In genomic region chr5:124969790-124970189, GRCm38 (mm10) we compare ENCODE assay signal across 13 mouse cellular contexts. TPM values are rescaled to one million over a fixed set of nuclear protein-coding genes. Genes with fewer than 3 reads are reported as not detected.
A peak's percentile ranks its signal among the peaks of the same experiment; 100 is the strongest.
DNase-seq lines count a peak whose midpoint lies in the region; ATAC-seq and TF ChIP-seq lines count a peak whose summit lies in the region.
"Had no signal": no experiment of that assay in that cellular context is flagged by ENCODE, and none has a peak within 500 bp of the region (broad histone marks: within the 10 kb centered on the region; RNA-seq: fewer than 3 reads in every experiment).

No protein-coding gene starts in this region.

- no peak for ATAC-seq in midbrain, postnatal 0 days (ENCODE audit: low FRiP score)
- no peak for ATAC-seq in embryonic facial prominence, embryonic 13.5 days (ENCODE audit: insufficient number of reproducible peaks, insufficient read depth, low FRiP score, low TSS enrichment, low read depth)
- ATAC-seq in midbrain, embryonic 14.5 days (ENCODE audit: low FRiP score, low TSS enrichment) = no peak
- no peak for ATAC-seq in forebrain, embryonic 12.5 days (ENCODE audit: low FRiP score)

- TF ChIP-seq CTCF in midbrain, postnatal 0 days (IDR thresholded peaks at IDR 0.05) = no peak

- H3K9me3 ChIP-seq in midbrain, embryonic 10.5 days (replicated peaks) = peaks cover 1% of the 10 kb centered on the region; the same call in 1 of the 2 replicates
- no peaks in the 10 kb centered on the region for H3K9me3 ChIP-seq in midbrain, postnatal 0 days (ENCODE audit: low read length)
- no peaks in the 10 kb centered on the region for H3K9me3 ChIP-seq in embryonic facial prominence, embryonic 13.5 days
- no peaks in the 10 kb centered on the region for H3K9me3 ChIP-seq in midbrain, embryonic 14.5 days (ENCODE audit: control insufficient read depth, low read length)
- H3K9me3 ChIP-seq in forebrain, embryonic 12.5 days = peaks cover 2% of the 10 kb centered on the region; the same call in 1 of the 2 replicates
- H3K9me3 ChIP-seq: neural tube, embryonic 12.5 days had no signal

- H3K4me1 ChIP-seq in midbrain, embryonic 10.5 days = peaks cover 30% of the 10 kb centered on the region
- no peaks in the 10 kb centered on the region for H3K4me1 ChIP-seq in midbrain, postnatal 0 days (ENCODE audit: insufficient read depth, low read length)
- peaks cover 27% of the 10 kb centered on the region for H3K4me1 ChIP-seq in embryonic facial prominence, embryonic 13.5 days
- H3K4me1 ChIP-seq in midbrain, embryonic 14.5 days (ENCODE audit: control insufficient read depth, insufficient read depth, low read length) = no peaks in the 10 kb centered on the region
- peaks cover 9% of the 10 kb centered on the region for H3K4me1 ChIP-seq in forebrain, embryonic 12.5 days

- peak overlapping the region; percentile 70 for H3K27ac ChIP-seq in midbrain, embryonic 10.5 days (replicated peaks)
- H3K27ac ChIP-seq in midbrain, postnatal 0 days (ENCODE audit: low read depth, low read length) = no peak overlapping the region
- 0 out of 2 replicates have a peak overlapping the region, but pooled peaks have one; percentile 1 for H3K27ac ChIP-seq in embryonic facial prominence, embryonic 13.5 days
- H3K27ac ChIP-seq in midbrain, embryonic 14.5 days (replicated peaks; ENCODE audit: low read depth, low read length) = no peak overlapping the region
- H3K27ac ChIP-seq in forebrain, embryonic 12.5 days = no peak overlapping the region
- H3K27ac ChIP-seq: macrophage; neural tube, embryonic 12.5 days had no signal

- peak overlapping the region; percentile 11; the same call in 1 of the 2 replicates for H3K4me3 ChIP-seq in midbrain, embryonic 10.5 days
- H3K4me3 ChIP-seq in midbrain, postnatal 0 days (ENCODE audit: low read depth, low read length) = no peak overlapping the region
- H3K4me3 ChIP-seq in embryonic facial prominence, embryonic 13.5 days = no peak overlapping the region
- no peak overlapping the region for H3K4me3 ChIP-seq in midbrain, embryonic 14.5 days (replicated peaks; ENCODE audit: low read depth, low read length)
- no peak overlapping the region for H3K4me3 ChIP-seq in forebrain, embryonic 12.5 days (replicated peaks)
- H3K4me3 ChIP-seq: neural tube, embryonic 12.5 days had no signal

- H3K36me3 ChIP-seq in midbrain, embryonic 10.5 days = no peaks in the 10 kb centered on the region
- no peaks in the 10 kb centered on the region for H3K36me3 ChIP-seq in midbrain, postnatal 0 days (ENCODE audit: insufficient read depth, low read length)
- H3K36me3 ChIP-seq in embryonic facial prominence, embryonic 13.5 days = no peaks in the 10 kb centered on the region
- no peaks in the 10 kb centered on the region for H3K36me3 ChIP-seq in midbrain, embryonic 14.5 days (ENCODE audit: control insufficient read depth, insufficient read depth, low read length)
- H3K36me3 ChIP-seq in forebrain, embryonic 12.5 days (replicated peaks) = no peaks in the 10 kb centered on the region
- H3K36me3 ChIP-seq: neural tube, embryonic 12.5 days had no signal

- peak; percentile 63 for DNase-seq in midbrain, embryonic 10.5 days (ENCODE audit: low spot score)
- DNase-seq in midbrain, postnatal 0 days (ENCODE audit: low spot score) = no peak
- peak; percentile 76 for DNase-seq in adrenal gland, postnatal 14 days
- peak; percentile 37 for DNase-seq in midbrain, embryonic 14.5 days
- no peak for DNase-seq in left cerebral cortex, adult 11 months (ENCODE audit: low spot score)
- DNase-seq: cerebellum, adult 8-10 months; gastrocnemius, postnatal 25 days; heart, postnatal 14 days; right cerebral cortex, postnatal 4 days had no signal

- H3K27me3 ChIP-seq in midbrain, embryonic 10.5 days (ENCODE audit: low read depth, poor library complexity, severe bottlenecking) = no peaks in the 10 kb centered on the region
- no peaks in the 10 kb centered on the region for H3K27me3 ChIP-seq in midbrain, postnatal 0 days (ENCODE audit: insufficient read depth, low read length)
- no peaks in the 10 kb centered on the region for H3K27me3 ChIP-seq in embryonic facial prominence, embryonic 13.5 days
- no peaks in the 10 kb centered on the region for H3K27me3 ChIP-seq in midbrain, embryonic 14.5 days (ENCODE audit: control insufficient read depth, insufficient read depth, low read length)
- no peaks in the 10 kb centered on the region for H3K27me3 ChIP-seq in forebrain, embryonic 12.5 days
- H3K27me3 ChIP-seq: neural tube, embryonic 12.5 days had no signal

- WGBS in midbrain, embryonic 10.5 days = 16% methylated on average over 8 of the region's 8 CpGs
- 26% methylated on average over 8 of the region's 8 CpGs for WGBS in midbrain, postnatal 0 days
- WGBS in embryonic facial prominence, embryonic 13.5 days = 22% methylated on average over 8 of the region's 8 CpGs
- 18% methylated on average over 8 of the region's 8 CpGs for WGBS in midbrain, embryonic 14.5 days
- WGBS in forebrain, embryonic 12.5 days = 31% methylated on average over 8 of the region's 8 CpGs

- no peak overlapping the region for H3K4me2 ChIP-seq in midbrain, postnatal 0 days (ENCODE audit: low read depth, low read length, poor library complexity, severe bottlenecking)
- H3K4me2 ChIP-seq in embryonic facial prominence, embryonic 13.5 days = no peak overlapping the region
- H3K4me2 ChIP-seq in midbrain, embryonic 14.5 days (ENCODE audit: low read length) = no peak overlapping the region
- H3K4me2 ChIP-seq in forebrain, embryonic 12.5 days = no peak overlapping the region
- H3K4me2 ChIP-seq: neural tube, embryonic 12.5 days had no signal

- no peak overlapping the region for H3K9ac ChIP-seq in midbrain, postnatal 0 days (replicated peaks; ENCODE audit: low read length, poor library complexity, severe bottlenecking)
- H3K9ac ChIP-seq in embryonic facial prominence, embryonic 13.5 days = no peak overlapping the region
- no peak overlapping the region for H3K9ac ChIP-seq in midbrain, embryonic 14.5 days (replicated peaks; ENCODE audit: low read length)
- no peak overlapping the region for H3K9ac ChIP-seq in forebrain, embryonic 12.5 days
- H3K9ac ChIP-seq: neural tube, embryonic 12.5 days had no signal

RNA-seq across cellular contexts. Expression of gene Rflna, which starts 33.2 kb away (rescaled TPM):
- polyA plus RNA-seq in midbrain, embryonic 10.5 days (2016; fragmentation: Nextera tagmentation; extraction: Ambion mirVana) = 6.8 TPM in 2 replicates
- 6.1 and 10.6 TPM in 2 replicates for total RNA-seq in midbrain, postnatal 0 days (2014; rRNA removed)
- polyA plus RNA-seq in midbrain, postnatal 0 days (2015; fragmentation: Nextera tagmentation; extraction: Ambion mirVana) = 7.2 and 8.6 TPM in 2 replicates
- total RNA-seq in adrenal gland, postnatal 14 days (2021) = 3.7 and 5.3 TPM in 2 replicates
- 24.8 and 34.6 TPM in 2 replicates for polyA plus RNA-seq in embryonic facial prominence, embryonic 13.5 days (2015; fragmentation: Nextera tagmentation; extraction: Ambion mirVana)
- 5.7 and 5.9 TPM in 2 replicates for polyA plus RNA-seq in midbrain, embryonic 14.5 days (2014; fragmentation: Nextera tagmentation; extraction: Ambion mirVana)
- polyA plus RNA-seq in forebrain, embryonic 12.5 days (2016; fragmentation: Nextera tagmentation; extraction: Ambion mirVana) = 5.8 and 6.7 TPM in 2 replicates
- polyA plus RNA-seq: macrophage had no signal

Comparison
In these comparisons a context has a peak if more than half of its experiments do, and no peak if none do; other contexts are left out.
1. DNase-seq: peak in midbrain, embryonic 10.5 days (single experiment), adrenal gland, postnatal 14 days (single experiment) and midbrain, embryonic 14.5 days (single experiment); none in midbrain, postnatal 0 days (single experiment) and left cerebral cortex, adult 11 months (single experiment).
2. H3K27ac ChIP-seq: peak in midbrain, embryonic 10.5 days (single experiment) and embryonic facial prominence, embryonic 13.5 days (single experiment); none in midbrain, postnatal 0 days (single experiment), midbrain, embryonic 14.5 days (single experiment) and forebrain, embryonic 12.5 days (single experiment).